13 mouse cellular contexts compared by ENCODE assay signal in genomic region chr3:86701163-86701563, GRCm38 (mm10).
DNase-seq lines count a peak whose midpoint lies in the region; ATAC-seq and TF ChIP-seq lines count a peak whose summit lies in the region.
"Had no signal": no experiment of that assay in that cellular context is flagged by ENCODE, and none has a peak within 500 bp of the region (broad histone marks: within the 10 kb centered on the region; RNA-seq: fewer than 3 reads in every experiment).

No protein-coding gene starts in this region.

- no peaks in the 10 kb centered on the region for H3K9me3 ChIP-seq in forebrain, embryonic 11.5 days (ENCODE audit: control insufficient read depth, low read length)
- no peaks in the 10 kb centered on the region for H3K9me3 ChIP-seq in hindbrain, postnatal 0 days (ENCODE audit: low read length)
- no peaks in the 10 kb centered on the region for H3K9me3 ChIP-seq in neural tube, embryonic 11.5 days (ENCODE audit: control insufficient read depth, low read length)
- no peaks in the 10 kb centered on the region for H3K9me3 ChIP-seq in liver, postnatal 0 days (ENCODE audit: low read length)
- H3K9me3 ChIP-seq: heart, embryonic 13.5 days had no signal

- no peaks in the 10 kb centered on the region for H3K36me3 ChIP-seq in forebrain, embryonic 11.5 days (ENCODE audit: control insufficient read depth, insufficient read depth, low read length)
- no peaks in the 10 kb centered on the region for H3K36me3 ChIP-seq in hindbrain, postnatal 0 days (ENCODE audit: insufficient read depth, low read length)
- H3K36me3 ChIP-seq in neural tube, embryonic 11.5 days (ENCODE audit: control insufficient read depth, insufficient read depth, low read length): no peaks in the 10 kb centered on the region
- no peaks in the 10 kb centered on the region for H3K36me3 ChIP-seq in liver, postnatal 0 days (replicated peaks; ENCODE audit: insufficient read depth, low read length)
- H3K36me3 ChIP-seq: heart, embryonic 13.5 days had no signal

- peaks cover 1% of the 10 kb centered on the region; the same call in 1 of the 2 replicates for H3K4me1 ChIP-seq in forebrain, embryonic 11.5 days (replicated peaks; ENCODE audit: control insufficient read depth, insufficient read depth, low read length)
- no peaks in the 10 kb centered on the region for H3K4me1 ChIP-seq in hindbrain, postnatal 0 days (ENCODE audit: insufficient read depth, low read length)
- peaks cover 3% of the 10 kb centered on the region; the same call in 1 of the 2 replicates for H3K4me1 ChIP-seq in neural tube, embryonic 11.5 days (ENCODE audit: control insufficient read depth, insufficient read depth, low read length)
- H3K4me1 ChIP-seq in liver, postnatal 0 days (ENCODE audit: insufficient read depth): no peaks in the 10 kb centered on the region

- H3K27me3 ChIP-seq in forebrain, embryonic 11.5 days (ENCODE audit: control insufficient read depth, insufficient read depth, low read length): peaks cover 50% of the 10 kb centered on the region
- H3K27me3 ChIP-seq in hindbrain, postnatal 0 days (ENCODE audit: insufficient read depth, low read length): no peaks in the 10 kb centered on the region
- H3K27me3 ChIP-seq in neural tube, embryonic 11.5 days (ENCODE audit: control insufficient read depth, insufficient read depth, low read length): no peaks in the 10 kb centered on the region
- no peaks in the 10 kb centered on the region for H3K27me3 ChIP-seq in liver, postnatal 0 days (ENCODE audit: insufficient read depth, low read length)
- H3K27me3 ChIP-seq: heart, embryonic 13.5 days had no signal

- H3K4me3 ChIP-seq in forebrain, embryonic 11.5 days (ENCODE audit: low read depth, low read length): no peak overlapping the region
- no peak overlapping the region for H3K4me3 ChIP-seq in hindbrain, postnatal 0 days (ENCODE audit: low read length)
- H3K4me3 ChIP-seq in neural tube, embryonic 11.5 days (ENCODE audit: low read depth, low read length): no peak overlapping the region
- no peak overlapping the region for H3K4me3 ChIP-seq in liver, postnatal 0 days (ENCODE audit: low read depth, low read length)
- H3K4me3 ChIP-seq: heart, embryonic 13.5 days; myocyte had no signal

- peak; percentile 98 for ATAC-seq in forebrain, embryonic 11.5 days (replicated peaks; ENCODE audit: low FRiP score)
- peak; percentile 87 for ATAC-seq in hindbrain, postnatal 0 days
- peak; percentile 95 for ATAC-seq in neural tube, embryonic 11.5 days (ENCODE audit: insufficient read depth, low FRiP score, low TSS enrichment)
- ATAC-seq in liver, postnatal 0 days: no peak
- ATAC-seq: intestine, postnatal 0 days had no signal

- TF ChIP-seq EP300 in liver, postnatal 0 days (IDR thresholded peaks at IDR 0.05; ENCODE audit: low read depth): no peak

- TF ChIP-seq CTCF in hindbrain, postnatal 0 days (IDR thresholded peaks at IDR 0.05; ENCODE audit: low read depth): no peak
- TF ChIP-seq CTCF in liver, postnatal 0 days (IDR thresholded peaks at IDR 0.05; ENCODE audit: low read depth): no peak

- DNase-seq in embryo, embryonic 10 days (ENCODE audit: low spot score): peak; percentile 73
- DNase-seq in forebrain, embryonic 11.5 days (ENCODE audit: low spot score): peak; percentile 83
- peak; percentile 66 for DNase-seq in hindbrain, postnatal 0 days (ENCODE audit: low spot score)
- peak; percentile 42 for DNase-seq in neural tube, embryonic 11.5 days (ENCODE audit: low spot score)
- no peak for DNase-seq in gastrocnemius, adult 8-10 months (ENCODE audit: low spot score in 2 of 2)
- DNase-seq in liver, postnatal 0 days: no peak
- no peak for DNase-seq in left cerebral cortex, postnatal 14 days (ENCODE audit: low spot score in 2 of 2)
- DNase-seq in adrenal gland, adult 18-20 months (ENCODE audit: low spot score in 2 of 2): no peak
- DNase-seq: cerebellum, adult 11-12 months; thymus, postnatal 25 days had no signal

- intact Hi-C loops in left cerebral cortex, postnatal 14 days (cut with DNase I): no loop called here

- no peak overlapping the region for H3K27ac ChIP-seq in forebrain, embryonic 11.5 days (ENCODE audit: low read depth, low read length)
- H3K27ac ChIP-seq in hindbrain, postnatal 0 days: no peak overlapping the region
- H3K27ac ChIP-seq in neural tube, embryonic 11.5 days (ENCODE audit: low read depth, low read length): peak overlapping the region; percentile 27; the same call in 1 of the 2 replicates
- no peak overlapping the region for H3K27ac ChIP-seq in liver, postnatal 0 days (ENCODE audit: low read depth)
- H3K27ac ChIP-seq: heart, embryonic 13.5 days had no signal

- 6% methylated on average over 1 of the region's 1 CpGs for WGBS in forebrain, embryonic 11.5 days
- 33% methylated on average over 1 of the region's 1 CpGs for WGBS in hindbrain, postnatal 0 days
- WGBS in neural tube, embryonic 11.5 days: 0% methylated on average over 1 of the region's 1 CpGs
- 81% methylated on average over 1 of the region's 1 CpGs for WGBS in liver, postnatal 0 days (ENCODE audit: insufficient replicate concordance)

- no peak overlapping the region for H3K9ac ChIP-seq in forebrain, embryonic 11.5 days (ENCODE audit: low read length)
- no peak overlapping the region for H3K9ac ChIP-seq in hindbrain, postnatal 0 days (replicated peaks; ENCODE audit: low read length)
- no peak overlapping the region for H3K9ac ChIP-seq in neural tube, embryonic 11.5 days (ENCODE audit: low read length)
- H3K9ac ChIP-seq in liver, postnatal 0 days (replicated peaks): no peak overlapping the region
- H3K9ac ChIP-seq: heart, embryonic 13.5 days had no signal

- H3K4me2 ChIP-seq in forebrain, embryonic 11.5 days (ENCODE audit: low read depth, low read length, severe bottlenecking): 0 out of 2 replicates have a peak overlapping the region, but pooled peaks have one; percentile 5
- H3K4me2 ChIP-seq in hindbrain, postnatal 0 days (ENCODE audit: low read depth, low read length): no peak overlapping the region
- no peak overlapping the region for H3K4me2 ChIP-seq in neural tube, embryonic 11.5 days (ENCODE audit: low read depth)
- no peak overlapping the region for H3K4me2 ChIP-seq in liver, postnatal 0 days (ENCODE audit: low read depth, low read length)
- H3K4me2 ChIP-seq: heart, embryonic 13.5 days had no signal

Comparison
In these comparisons a context has a peak if more than half of its experiments do, and no peak if none do; other contexts are left out.
1. DNase-seq: peak in embryo, embryonic 10 days (single experiment), forebrain, embryonic 11.5 days (single experiment), hindbrain, postnatal 0 days (single experiment) and neural tube, embryonic 11.5 days (single experiment); none in gastrocnemius, adult 8-10 months (0 of 2), liver, postnatal 0 days (single experiment), left cerebral cortex, postnatal 14 days (0 of 2) and adrenal gland, adult 18-20 months (0 of 2).